Mouse (Mus musculus) CH12.LX (cell line): ENCODE results near the gene Mllt10. TPM values are rescaled to one million over a fixed set of nuclear protein-coding genes. Genes with fewer than 3 reads are reported as not detected.
A peak's percentile ranks its signal among the peaks of the same experiment; 100 is the strongest.

Source experiments
- DNase-seq: peaks from one replicate; pipeline ENCODE4 v3.0.0-alpha.2; 2013; ENCODE audit errors: extremely low read depth
- H3K27ac ChIP-seq: 2 replicates; pipeline ENCODE4 v1.5.1; 2012; ENCODE audit warnings: low read depth, mild to moderate bottlenecking, control low read depth, moderate library complexity; ENCODE audit not compliant: insufficient read depth
- H3K27me3 ChIP-seq: replicated peaks from 2 replicates; pipeline ENCODE3; 2012; ENCODE audit warnings: inconsistent platforms
- H3K36me3 ChIP-seq, 2 experiments: replicated peaks in 1 of 2; 2 replicates each; pipeline versions ENCODE3 to v1.6.1; 2012; ENCODE audit warnings: inconsistent platforms in 1 of 2, low read length in 1 of 2, mild to moderate bottlenecking in 1 of 2, mixed read lengths in 1 of 2, moderate library complexity in 1 of 2; ENCODE audit not compliant: control insufficient read depth in 1 of 2, insufficient read depth in 1 of 2
- H3K4me1 ChIP-seq, 2 experiments: 2 replicates each; pipeline ENCODE4 v1.6.1; 2012; ENCODE audit warnings: inconsistent platforms in 1 of 2, moderate library complexity in 1 of 2; ENCODE audit not compliant: insufficient read depth in 2 of 2, control insufficient read depth in 1 of 2
- H3K4me2 ChIP-seq: 2 replicates; pipeline ENCODE4 v1.6.1; 2012; ENCODE audit warnings: low read depth, mild to moderate bottlenecking, control low read depth; ENCODE audit not compliant: poor library complexity, insufficient read depth, severe bottlenecking
- H3K4me3 ChIP-seq, 3 experiments: fragments of 150-350 bp in 1 of 3; sonication (generic) in 1 of 3; replicated peaks in 1 of 3; 2 replicates each; pipeline versions ENCODE3 to v1.5.1; 2011 to 2012; ENCODE audit warnings: low read depth in 2 of 3, low read length in 2 of 3, mild to moderate bottlenecking in 2 of 3, moderate library complexity in 2 of 3, control low read depth in 1 of 3, improper control_type of control experiment in 1 of 3, inconsistent platforms in 1 of 3, mixed read lengths in 1 of 3; ENCODE audit not compliant: poor library complexity in 1 of 3
- H3K79me2 ChIP-seq: replicated peaks from 2 replicates; pipeline ENCODE4 v1.6.1; 2012; ENCODE audit warnings: mild to moderate bottlenecking, moderate library complexity; ENCODE audit not compliant: control insufficient read depth, poor library complexity, insufficient read depth, severe bottlenecking; ENCODE audit errors: extremely low read depth
- H3K9ac ChIP-seq: 2 replicates; pipeline ENCODE4 v1.6.1; 2012; ENCODE audit warnings: low read depth, mild to moderate bottlenecking, control low read depth, moderate library complexity; ENCODE audit not compliant: insufficient read depth
- H3K9me3 ChIP-seq: replicated peaks from 2 replicates; pipeline ENCODE3; 2012; ENCODE audit warnings: low read length, inconsistent platforms, mixed read lengths
- CHD2 ChIP-seq: IDR thresholded peaks from 2 replicates; pipeline ENCODE4 v1.6.1; 2011; ENCODE audit warnings: low read length, improper control_type of control experiment
- ELF1 ChIP-seq: IDR thresholded peaks from 2 replicates; pipeline ENCODE4 v1.6.1; 2014; ENCODE audit warnings: low read depth, mild to moderate bottlenecking, inconsistent platforms, low read length, improper control_type of control experiment
- HCFC1 ChIP-seq: IDR thresholded peaks from 2 replicates; pipeline ENCODE4 v1.6.1; 2012; ENCODE audit warnings: low read depth, mild to moderate bottlenecking, inconsistent platforms, low read length, improper control_type of control experiment
- IRF4 ChIP-seq: IDR thresholded peaks from 2 replicates; pipeline ENCODE4 v1.6.1; 2014; ENCODE audit warnings: low read depth, mild to moderate bottlenecking, inconsistent platforms, low read length, improper control_type of control experiment
- JUN ChIP-seq: IDR thresholded peaks from 2 replicates; pipeline ENCODE4 v1.6.1; 2011; ENCODE audit warnings: low read depth, mild to moderate bottlenecking, low read length, improper control_type of control experiment, moderate library complexity; ENCODE audit not compliant: insufficient read depth
- MAFK ChIP-seq: IDR thresholded peaks from 2 replicates; pipeline ENCODE4 v1.6.1; 2011; ENCODE audit warnings: low read length, improper control_type of control experiment; ENCODE audit not compliant: insufficient replicate concordance
- MYC ChIP-seq: IDR thresholded peaks from 2 replicates; pipeline ENCODE4 v1.6.1; 2011; ENCODE audit warnings: low read depth, mild to moderate bottlenecking, improper control_type of control experiment, low read length
- NRF1 ChIP-seq: IDR thresholded peaks from 2 replicates; pipeline ENCODE4 v1.6.1; 2014; ENCODE audit warnings: low read depth, mild to moderate bottlenecking, inconsistent platforms, low read length, improper control_type of control experiment, moderate library complexity
- RAD21 ChIP-seq: IDR thresholded peaks from 2 replicates; pipeline ENCODE4 v1.6.1; 2011; ENCODE audit warnings: low read depth, mild to moderate bottlenecking, low read length, improper control_type of control experiment, moderate library complexity
- SIN3A ChIP-seq: IDR thresholded peaks from 2 replicates; pipeline ENCODE4 v1.6.1; 2012; ENCODE audit warnings: low read length, improper control_type of control experiment, inconsistent platforms
- TBP ChIP-seq: conservative IDR thresholded peaks from 2 replicates; pipeline ENCODE4 v1.6.1; 2011; ENCODE audit warnings: low read depth, low read length, improper control_type of control experiment
- UBTF ChIP-seq: IDR thresholded peaks from 2 replicates; pipeline ENCODE4 v1.6.1; 2012; ENCODE audit warnings: low read depth, mild to moderate bottlenecking, inconsistent platforms, low read length, improper control_type of control experiment, moderate library complexity
- USF1 ChIP-seq: IDR thresholded peaks from 2 replicates; pipeline ENCODE4 v1.6.1; 2014; ENCODE audit warnings: low read depth, mild to moderate bottlenecking, inconsistent platforms, low read length, improper control_type of control experiment
- USF2 ChIP-seq: conservative IDR thresholded peaks from 2 replicates; pipeline ENCODE4 v1.6.1; 2011; ENCODE audit warnings: low read depth, low read length, improper control_type of control experiment
- ZC3H11A ChIP-seq: IDR thresholded peaks from 2 replicates; pipeline ENCODE4 v1.6.1; 2012; ENCODE audit warnings: low read depth, mild to moderate bottlenecking, inconsistent platforms, low read length, improper control_type of control experiment
- ZKSCAN1 ChIP-seq: IDR thresholded peaks from 2 replicates; pipeline ENCODE4 v1.6.1; 2012; ENCODE audit warnings: low read depth, inconsistent platforms, low read length, improper control_type of control experiment, borderline replicate concordance
- ZNF384 ChIP-seq: IDR thresholded peaks from 2 replicates; pipeline ENCODE4 v1.6.1; 2012; ENCODE audit warnings: low read depth, low read length, improper control_type of control experiment, inconsistent platforms
- dilution Hi-C: fragments of 300-500 bp; cut with MboI; formaldehyde crosslinking; loops from 2 replicates; pipeline ENCODE4 v1.14.3; 2020; ENCODE audit warnings: low sequenced_read_pairs; ENCODE audit not compliant: extremely low pct_unique_long_range_greater_than_20kb, extremely low pct_ligation_motif_present
- in situ Hi-C: fragments of 300-500 bp; cut with MboI; formaldehyde crosslinking; loops from 3 replicates; pipeline ENCODE4 v1.14.3; 2019; ENCODE audit warnings: low sequenced_read_pairs, low pct_ligation_motif_present, low pct_unique_long_range_greater_than_20kb, mixed read lengths
- polyA plus RNA-seq: library from polyadenylated mRNA; unstranded; fragments of >175 nt; gene quantifications from 2 replicates; pipeline ENCODE4 v1.2.1, GENCODE M21; 2012; ENCODE audit warnings: low read depth; ENCODE audit not compliant: insufficient read length
- total RNA-seq, 2 experiments: library from RNA; depleted of rRNA; stranded (reverse); fragments of 300-350 nt in 1 of 2; fragments of >200 nt in 1 of 2; gene quantifications; 2 replicates each; pipeline ENCODE4 v1.2.3; 2012 to 2014

The Mllt10 gene
- total and polyA plus RNA-seq, 3 experiments = 22.0 to 39.2 (median 27.2) TPM

- peaks cover 2 to 16% of the 10 kb centered on the region in 2 experiments; a peak in 3 of 4 replicates for H3K4me1 ChIP-seq
- dilution Hi-C loops (no loop called here), in situ Hi-C loops (loop anchor here (25.0 kb wide), 2 partner anchors 321 to 646 kb away; partner anchors contain the start of genes Bmi1 and Spag6)
- no peak overlapping the region for H3K27ac ChIP-seq
- no peak for DNase-seq
- H3K79me2 ChIP-seq = peaks cover 2% of the 10 kb centered on the region; the same call in 1 of the 2 replicates
- no peak for TF ChIP-seq USF1
- TF ChIP-seq MYC = no peak
- no peak for TF ChIP-seq TBP
- TF ChIP-seq UBTF = no peak
- TF ChIP-seq CHD2 = no peak
- no peak for TF ChIP-seq ZKSCAN1
- no peak for TF ChIP-seq IRF4
- TF ChIP-seq SIN3A = no peak
- no peak for TF ChIP-seq USF2
- TF ChIP-seq ELF1 = no peak
- no peak for TF ChIP-seq NRF1
- TF ChIP-seq MAFK = no peak
- TF ChIP-seq JUN = no peak
- no peak for TF ChIP-seq HCFC1
- TF ChIP-seq ZC3H11A = no peak
- TF ChIP-seq RAD21 = no peak
- no peak overlapping the region for H3K4me3 ChIP-seq
- no peak overlapping the region for H3K4me2 ChIP-seq
- no peak overlapping the region for H3K9ac ChIP-seq
- no peaks in the 10 kb centered on the region for H3K9me3 ChIP-seq
- no peaks in the 10 kb centered on the region for H3K36me3 ChIP-seq
- peaks cover 20% of the 10 kb centered on the region for H3K27me3 ChIP-seq
Measured at GRCm38 (mm10) chr2:18041199-18041885, 13.7 kb upstream of the Mllt10 start.

- Histone ChIP-seq H3K27me3 (peaks cover 19% of the 10 kb centered on the region), H3K79me2 (peaks cover 2% of the 10 kb centered on the region; the same call in 1 of the 2 replicates), H3K4me2 (peak overlapping the region; percentile 75), H3K4me1 (peaks cover 2 to 36% of the 10 kb centered on the region in 2 experiments; a peak in 3 of 4 replicates), H3K36me3 (no peaks in the 10 kb centered on the region), H3K27ac (no peak overlapping the region), H3K4me3 (no peak overlapping the region), H3K9me3 (no peaks in the 10 kb centered on the region), H3K9ac (0 out of 2 replicates have a peak overlapping the region, but pooled peaks have one; percentile 6)
- dilution Hi-C loops (no loop called here), in situ Hi-C loops (loop anchor here (25.0 kb wide), 2 partner anchors 317 to 642 kb away; partner anchors contain the start of genes Bmi1 and Spag6)
- DNase-seq = no peak
- TF ChIP-seq ZKSCAN1 (no peak), MAFK (no peak), CHD2 (0 out of 2 replicates have a peak, but pooled peaks have one; percentile 20), IRF4 (no peak), ZNF384 (peak; percentile 94), JUN (no peak)
Measured at GRCm38 (mm10) chr2:18045143-18045780, 9.8 kb upstream of the Mllt10 start.
